Mouse (Mus musculus): Measurements from ENCODE around the gene Spag4. TPM values are rescaled to one million over a fixed set of nuclear protein-coding genes. Genes with fewer than 3 reads are reported as not detected.
A peak's percentile ranks its signal among the peaks of the same experiment; 100 is the strongest.

Spag4 gene
- 0.08 and 0.09 TPM in 2 replicates for polyA plus RNA-seq (2012)

GRCm38 (mm10) chr2:156065099-156066041 is at the start of gene Spag4:
Spag4 (plus strand) TSS chr2:156065175.
- Histone ChIP-seq H3K27me3 (ENCODE audit: control insufficient read depth) (no peaks in the 10 kb centered on the region; the same call in 1 of the 2 replicates), H3K4me3 (replicated peaks) (peak within 1 kb of the TSS; percentile 81), H3K4me1 (ENCODE audit: control insufficient read depth) (peaks cover 21% of the 10 kb centered on the region), H3K36me3 (ENCODE audit: control insufficient read depth) (peaks cover 18% of the 10 kb centered on the region), H3K9me3 (ENCODE audit: control insufficient read depth, low read length) (no peaks in the 10 kb centered on the region)
- TF ChIP-seq TAL1 (IDR thresholded peaks at IDR 0.05; ENCODE audit: low read length) (no peak), GATA1 (IDR thresholded peaks at IDR 0.05; ENCODE audit: low read length) (no peak)

DNA sequence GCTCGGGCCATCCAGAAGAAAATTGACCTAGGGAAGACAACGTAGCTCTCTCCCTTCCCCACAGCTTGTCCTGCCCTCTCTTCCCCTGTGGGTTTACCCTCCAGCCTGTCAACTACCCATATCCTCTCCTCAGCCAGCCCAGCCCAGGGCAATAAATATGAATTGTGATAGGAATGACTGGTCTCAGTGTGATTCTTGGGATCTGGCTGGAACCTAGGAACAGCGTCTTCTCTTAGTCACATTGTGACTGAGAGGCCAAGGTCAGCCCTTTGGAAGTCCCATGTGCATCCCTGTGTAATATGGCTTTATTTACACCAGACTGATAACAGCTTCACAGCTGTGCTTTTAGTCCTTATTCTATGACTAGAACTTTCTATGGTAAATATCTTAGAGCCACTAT is 46.9 kb upstream of the Spag4 start:
- no peaks in the 10 kb centered on the region for H3K27me3 ChIP-seq (ENCODE audit: control insufficient read depth)
- no peak for TF ChIP-seq GATA1 (IDR thresholded peaks at IDR 0.05; ENCODE audit: low read length)
- no peak for TF ChIP-seq TAL1 (IDR thresholded peaks at IDR 0.05; ENCODE audit: low read length)
- H3K4me1 ChIP-seq (ENCODE audit: control insufficient read depth), result peaks cover 36% of the 10 kb centered on the region
- H3K36me3 ChIP-seq (ENCODE audit: control insufficient read depth), result peaks cover 67% of the 10 kb centered on the region
- H3K4me3 ChIP-seq (replicated peaks), result no peak overlapping the region
- no peaks in the 10 kb centered on the region for H3K9me3 ChIP-seq (ENCODE audit: control insufficient read depth, low read length)

GRCm38 (mm10) chr2:156021219-156021618 is 43.8 kb upstream of the Spag4 start:
- Histone ChIP-seq H3K4me3 (replicated peaks) (no peak overlapping the region), H3K27me3 (ENCODE audit: control insufficient read depth) (no peaks in the 10 kb centered on the region), H3K4me1 (ENCODE audit: control insufficient read depth) (peaks cover 52% of the 10 kb centered on the region), H3K36me3 (ENCODE audit: control insufficient read depth) (peaks cover 36% of the 10 kb centered on the region), H3K9me3 (ENCODE audit: control insufficient read depth, low read length) (no peaks in the 10 kb centered on the region)
- TF ChIP-seq GATA1 (IDR thresholded peaks at IDR 0.05; ENCODE audit: low read length) (no peak), TAL1 (IDR thresholded peaks at IDR 0.05; ENCODE audit: low read length) (no peak)

DNA sequence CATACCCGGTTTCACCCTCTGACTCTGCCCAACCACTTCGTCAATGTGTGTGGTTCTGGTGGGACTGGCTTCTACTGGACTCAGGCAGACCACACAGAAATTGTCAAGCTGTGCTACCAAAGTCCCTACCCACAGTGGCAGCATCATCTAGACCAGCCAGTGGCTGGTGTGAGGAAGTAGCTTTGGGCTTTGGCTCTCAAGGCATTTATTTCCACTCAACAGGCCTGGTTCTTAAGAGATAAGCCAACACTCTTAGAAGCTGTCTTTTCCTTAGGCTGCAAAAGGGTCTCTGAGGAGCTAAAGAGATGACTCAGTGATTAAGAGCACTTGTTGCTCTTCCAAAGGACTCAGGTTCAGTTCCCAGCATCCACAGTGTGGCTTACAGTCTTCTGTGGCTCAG is 43.2 kb upstream of the Spag4 start:
- Histone ChIP-seq H3K27me3 (ENCODE audit: control insufficient read depth) (no peaks in the 10 kb centered on the region), H3K4me3 (replicated peaks) (no peak overlapping the region), H3K9me3 (ENCODE audit: control insufficient read depth, low read length) (no peaks in the 10 kb centered on the region), H3K4me1 (ENCODE audit: control insufficient read depth) (peaks cover 52% of the 10 kb centered on the region), H3K36me3 (ENCODE audit: control insufficient read depth) (peaks cover 31% of the 10 kb centered on the region)
- TF ChIP-seq TAL1 (IDR thresholded peaks at IDR 0.05; ENCODE audit: low read length) (no peak), GATA1 (IDR thresholded peaks at IDR 0.05; ENCODE audit: low read length) (no peak)

GRCm38 (mm10) chr2:156025482-156025881 is 39.5 kb upstream of the Spag4 start:
- H3K27me3 ChIP-seq (ENCODE audit: control insufficient read depth), result no peaks in the 10 kb centered on the region
- no peak overlapping the region for H3K4me3 ChIP-seq (replicated peaks)
- H3K9me3 ChIP-seq (ENCODE audit: control insufficient read depth, low read length), result no peaks in the 10 kb centered on the region
- TF ChIP-seq TAL1 (IDR thresholded peaks at IDR 0.05; ENCODE audit: low read length) (no peak), GATA1 (IDR thresholded peaks at IDR 0.05; ENCODE audit: low read length) (no peak)
- H3K36me3 ChIP-seq (ENCODE audit: control insufficient read depth), result no peaks in the 10 kb centered on the region
- H3K4me1 ChIP-seq (ENCODE audit: control insufficient read depth), result peaks cover 42% of the 10 kb centered on the region

GRCm38 (mm10) chr2:156039390-156039789 is 25.6 kb upstream of the Spag4 start:
- Histone ChIP-seq H3K27me3 (ENCODE audit: control insufficient read depth) (no peaks in the 10 kb centered on the region), H3K4me1 (ENCODE audit: control insufficient read depth) (no peaks in the 10 kb centered on the region), H3K9me3 (ENCODE audit: control insufficient read depth, low read length) (no peaks in the 10 kb centered on the region), H3K36me3 (ENCODE audit: control insufficient read depth) (no peaks in the 10 kb centered on the region), H3K4me3 (replicated peaks) (no peak overlapping the region)
- TF ChIP-seq TAL1 (IDR thresholded peaks at IDR 0.05; ENCODE audit: low read length), result no peak
- TF ChIP-seq GATA1 (IDR thresholded peaks at IDR 0.05; ENCODE audit: low read length), result no peak

DNA sequence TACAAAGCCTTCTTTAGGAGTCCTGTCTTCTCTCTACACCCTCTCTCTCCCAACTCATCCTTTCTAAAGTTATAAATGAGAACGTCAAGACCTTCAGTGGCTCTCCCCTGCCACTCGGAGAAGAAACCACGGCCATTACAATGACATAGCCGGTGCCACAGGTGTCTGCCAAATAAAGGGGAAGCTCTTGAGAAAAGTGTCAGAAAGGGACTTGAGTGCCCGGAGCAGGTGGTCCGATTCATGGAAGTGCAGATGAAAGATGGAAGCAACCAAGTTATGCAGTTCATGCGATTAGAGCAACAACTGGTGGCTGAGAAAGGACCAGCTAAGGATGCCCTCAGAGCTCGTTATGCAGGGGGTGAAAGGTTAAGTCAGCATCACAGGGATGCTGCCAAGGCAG is 22.1 kb upstream of the Spag4 start:
- Histone ChIP-seq H3K9me3 (ENCODE audit: control insufficient read depth, low read length) (no peaks in the 10 kb centered on the region), H3K36me3 (ENCODE audit: control insufficient read depth) (no peaks in the 10 kb centered on the region), H3K4me3 (replicated peaks) (no peak overlapping the region), H3K4me1 (ENCODE audit: control insufficient read depth) (peaks cover 3% of the 10 kb centered on the region), H3K27me3 (ENCODE audit: control insufficient read depth) (peaks cover 15% of the 10 kb centered on the region)
- TF ChIP-seq TAL1 (IDR thresholded peaks at IDR 0.05; ENCODE audit: low read length), result no peak
- no peak for TF ChIP-seq GATA1 (IDR thresholded peaks at IDR 0.05; ENCODE audit: low read length)

DNA sequence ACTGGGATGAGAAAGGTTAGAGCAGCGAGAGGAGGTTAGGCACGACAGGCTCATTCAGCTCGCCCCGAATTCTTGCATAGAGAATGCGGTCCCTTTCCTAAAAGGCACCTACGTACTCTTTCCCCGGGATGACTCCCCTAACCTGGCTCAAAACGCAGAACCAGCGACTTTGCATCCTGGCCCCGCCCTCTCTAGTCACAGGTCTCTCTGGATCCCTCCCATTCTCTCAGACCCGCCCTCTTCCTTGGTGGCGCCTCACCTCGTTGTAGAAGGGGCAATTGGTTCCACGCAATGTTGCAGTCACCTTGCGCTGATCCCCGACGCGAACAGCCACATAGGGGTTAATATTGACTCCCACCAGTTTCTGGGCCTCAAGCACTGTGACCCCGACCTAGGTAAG is 17.0 kb upstream of the Spag4 start:
- peaks cover 5% of the 10 kb centered on the region for H3K4me1 ChIP-seq (ENCODE audit: control insufficient read depth)
- no peak for TF ChIP-seq GATA1 (IDR thresholded peaks at IDR 0.05; ENCODE audit: low read length)
- TF ChIP-seq TAL1 (IDR thresholded peaks at IDR 0.05; ENCODE audit: low read length), result no peak
- no peak overlapping the region for H3K4me3 ChIP-seq (replicated peaks)
- H3K36me3 ChIP-seq (ENCODE audit: control insufficient read depth), result no peaks in the 10 kb centered on the region
- H3K27me3 ChIP-seq (ENCODE audit: control insufficient read depth), result peaks cover 48% of the 10 kb centered on the region
- no peaks in the 10 kb centered on the region for H3K9me3 ChIP-seq (ENCODE audit: control insufficient read depth, low read length)

GRCm38 (mm10) chr2:156052816-156053215 is 12.2 kb upstream of the Spag4 start, which contains the start of gene Fer1l4:
Fer1l4 (minus strand) TSS chr2:156052947.
- Histone ChIP-seq H3K4me3 (replicated peaks) (no peak within 1 kb of the TSS), H3K9me3 (ENCODE audit: control insufficient read depth, low read length) (no peaks in the 10 kb centered on the region), H3K27me3 (ENCODE audit: control insufficient read depth) (peaks cover 47% of the 10 kb centered on the region), H3K36me3 (ENCODE audit: control insufficient read depth) (no peaks in the 10 kb centered on the region), H3K4me1 (ENCODE audit: control insufficient read depth) (peaks cover 3% of the 10 kb centered on the region)
- no peak for TF ChIP-seq TAL1 (IDR thresholded peaks at IDR 0.05; ENCODE audit: low read length)
- no peak for TF ChIP-seq GATA1 (IDR thresholded peaks at IDR 0.05; ENCODE audit: low read length)

Measured in erythroblast, embryonic 14.5 days (primary cell).